Mouse (Mus musculus): ENCODE data around the gene Crtc2. TPM values are rescaled to one million over a fixed set of nuclear protein-coding genes. Genes with fewer than 3 reads are reported as not detected.
A peak's percentile ranks its signal among the peaks of the same experiment; 100 is the strongest.

Gene Crtc2
- polyA plus RNA-seq (2014; fragmentation: Nextera tagmentation; extraction: Ambion mirVana): 8.0 and 9.0 TPM in 2 replicates

DNA sequence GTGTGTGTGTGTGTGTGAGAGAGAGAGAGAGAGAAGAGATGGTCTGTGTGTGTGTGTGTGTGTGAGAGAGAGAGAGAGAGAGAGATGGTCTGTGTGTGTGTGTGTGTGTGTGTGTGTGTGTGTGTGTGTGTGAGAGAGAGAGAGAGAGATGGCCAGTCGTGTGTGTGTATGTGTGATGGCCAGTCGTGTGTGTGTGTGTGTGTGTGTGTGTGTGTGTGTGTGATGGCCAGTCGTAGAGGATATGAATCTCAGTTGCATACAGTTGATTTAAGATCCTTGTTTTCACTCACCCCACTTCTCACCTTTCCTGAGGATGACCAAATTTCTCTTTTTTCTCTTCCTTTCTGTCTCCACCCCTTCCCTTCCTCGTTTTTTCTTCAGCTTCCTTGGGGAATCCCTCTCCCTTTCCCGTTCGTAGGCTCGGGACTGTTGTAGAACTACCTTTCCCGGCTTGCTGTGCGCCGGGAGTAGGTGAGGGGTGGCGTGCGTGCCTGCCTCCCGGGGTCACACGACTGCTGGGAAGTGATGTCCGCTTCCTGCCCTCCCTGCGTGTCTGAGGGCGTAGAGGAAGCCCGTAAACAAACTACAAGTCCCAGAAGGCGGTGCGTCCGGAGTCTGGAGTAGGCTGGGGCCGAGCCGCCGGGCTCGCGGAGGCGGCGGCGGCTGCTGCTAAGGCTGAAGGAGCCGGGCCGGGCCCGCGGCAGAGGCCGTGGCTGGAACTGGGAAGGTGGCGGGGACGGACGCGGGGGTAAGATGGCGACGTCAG, at the start of gene Crtc2:
Gene Crtc2 (plus strand): TSS at position 511 of the 766 bp plus-strand sequence.
- ATAC-seq (ENCODE audit: low FRiP score) (peak; percentile 98), DNase-seq (ENCODE audit: low spot score, missing footprints) (peak; percentile 98)
- Histone ChIP-seq H3K4me3 (ENCODE audit: low read depth, low read length) (peak within 1 kb of the TSS; percentile 86), H3K9me3 (ENCODE audit: control insufficient read depth, low read length) (no peaks in the 10 kb centered on the region), H3K27ac (ENCODE audit: low read depth, low read length) (peak within 1 kb of the TSS; percentile 78), H3K36me3 (ENCODE audit: control insufficient read depth, insufficient read depth, low read length) (peaks cover 16% of the 10 kb centered on the region), H3K27me3 (ENCODE audit: control insufficient read depth, insufficient read depth, low read length) (no peaks in the 10 kb centered on the region), H3K4me1 (ENCODE audit: control insufficient read depth, insufficient read depth, low read length) (peaks cover 9% of the 10 kb centered on the region), H3K4me2 (peak within 1 kb of the TSS; percentile 90), H3K9ac (ENCODE audit: low read length) (peak within 1 kb of the TSS; percentile 88)
- 2% methylated on average over 39 of the region's 40 CpGs for WGBS

DNA sequence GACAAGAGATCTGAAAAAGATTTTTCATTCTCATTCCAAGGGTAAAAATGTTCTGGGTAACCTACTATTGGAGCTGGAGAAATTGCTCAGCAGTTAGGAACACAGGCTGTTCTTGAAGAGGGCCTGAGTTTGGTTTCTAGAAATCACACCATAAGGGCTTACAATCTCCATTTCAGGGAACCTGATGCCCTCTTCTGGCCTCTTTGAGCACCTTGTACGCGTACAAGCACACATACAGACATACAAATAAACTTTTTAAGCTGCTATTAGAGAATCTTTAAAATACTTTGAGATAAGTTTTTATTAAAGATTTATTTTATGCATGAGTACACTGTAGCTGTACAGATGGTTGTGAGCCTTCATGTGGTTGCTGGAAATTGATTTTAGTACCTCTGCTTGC, 49.4 kb upstream of the Crtc2 start:
- Histone ChIP-seq H3K36me3 (ENCODE audit: control insufficient read depth, insufficient read depth, low read length) (peaks cover 9% of the 10 kb centered on the region; the same call in 1 of the 2 replicates), H3K27me3 (ENCODE audit: control insufficient read depth, insufficient read depth, low read length) (no peaks in the 10 kb centered on the region), H3K4me1 (ENCODE audit: control insufficient read depth, insufficient read depth, low read length) (no peaks in the 10 kb centered on the region), H3K9me3 (ENCODE audit: control insufficient read depth, low read length) (no peaks in the 10 kb centered on the region), H3K4me2 (no peak overlapping the region), H3K9ac (ENCODE audit: low read length) (no peak overlapping the region), H3K4me3 (ENCODE audit: low read depth, low read length) (no peak overlapping the region), H3K27ac (ENCODE audit: low read depth, low read length) (no peak overlapping the region)
- DNase-seq (ENCODE audit: low spot score, missing footprints) (peak; percentile 23), ATAC-seq (ENCODE audit: low FRiP score) (no peak)
- 86% methylated on average over 2 of the region's 2 CpGs for WGBS

DNA sequence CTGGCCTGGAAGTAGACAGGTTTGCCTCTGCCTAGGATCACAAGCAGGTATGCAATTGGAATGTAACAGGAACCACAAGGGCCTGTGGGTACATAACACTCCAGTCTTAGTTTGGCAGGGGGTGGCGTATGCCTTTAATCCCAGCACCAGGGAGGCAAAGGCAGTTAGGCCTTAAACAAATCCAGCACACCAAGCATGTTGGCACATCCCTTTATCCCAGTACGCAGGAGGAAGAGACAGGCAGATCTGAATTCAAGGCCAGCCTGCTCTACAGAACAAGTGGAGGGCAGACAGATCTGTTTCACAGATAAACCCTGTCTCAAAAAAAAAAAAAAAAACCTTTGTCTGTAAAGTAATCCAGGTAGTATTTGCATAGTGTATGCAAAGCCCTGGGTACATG, 45.3 kb upstream of the Crtc2 start:
- Histone ChIP-seq H3K36me3 (ENCODE audit: control insufficient read depth, insufficient read depth, low read length) (peaks cover 12% of the 10 kb centered on the region), H3K9ac (ENCODE audit: low read length) (no peak overlapping the region), H3K27ac (ENCODE audit: low read depth, low read length) (no peak overlapping the region), H3K27me3 (ENCODE audit: control insufficient read depth, insufficient read depth, low read length) (no peaks in the 10 kb centered on the region), H3K4me3 (ENCODE audit: low read depth, low read length) (no peak overlapping the region), H3K4me2 (no peak overlapping the region), H3K4me1 (ENCODE audit: control insufficient read depth, insufficient read depth, low read length) (peaks cover 10% of the 10 kb centered on the region), H3K9me3 (ENCODE audit: control insufficient read depth, low read length) (no peaks in the 10 kb centered on the region)
- WGBS: 90% methylated on average over 2 of the region's 2 CpGs
- peak; percentile 60 for DNase-seq (ENCODE audit: low spot score, missing footprints)
- no peak for ATAC-seq (ENCODE audit: low FRiP score)

- H3K9ac ChIP-seq (ENCODE audit: low read length): no peak overlapping the region
- no peak overlapping the region for H3K27ac ChIP-seq (ENCODE audit: low read depth, low read length)
- no peak overlapping the region for H3K4me2 ChIP-seq
- H3K4me3 ChIP-seq (ENCODE audit: low read depth, low read length): no peak overlapping the region
- H3K36me3 ChIP-seq (ENCODE audit: control insufficient read depth, insufficient read depth, low read length): peaks cover 12% of the 10 kb centered on the region
- ATAC-seq (ENCODE audit: low FRiP score) (no peak), DNase-seq (ENCODE audit: low spot score, missing footprints) (peak; percentile 75)
- WGBS: 86% methylated on average over 5 of the region's 5 CpGs
- no peaks in the 10 kb centered on the region for H3K27me3 ChIP-seq (ENCODE audit: control insufficient read depth, insufficient read depth, low read length)
- H3K4me1 ChIP-seq (ENCODE audit: control insufficient read depth, insufficient read depth, low read length): peaks cover 14% of the 10 kb centered on the region
- no peaks in the 10 kb centered on the region for H3K9me3 ChIP-seq (ENCODE audit: control insufficient read depth, low read length)
Measured at GRCm38 (mm10) chr3:90209908-90210566, 43.9 kb upstream of the Crtc2 start.

DNA sequence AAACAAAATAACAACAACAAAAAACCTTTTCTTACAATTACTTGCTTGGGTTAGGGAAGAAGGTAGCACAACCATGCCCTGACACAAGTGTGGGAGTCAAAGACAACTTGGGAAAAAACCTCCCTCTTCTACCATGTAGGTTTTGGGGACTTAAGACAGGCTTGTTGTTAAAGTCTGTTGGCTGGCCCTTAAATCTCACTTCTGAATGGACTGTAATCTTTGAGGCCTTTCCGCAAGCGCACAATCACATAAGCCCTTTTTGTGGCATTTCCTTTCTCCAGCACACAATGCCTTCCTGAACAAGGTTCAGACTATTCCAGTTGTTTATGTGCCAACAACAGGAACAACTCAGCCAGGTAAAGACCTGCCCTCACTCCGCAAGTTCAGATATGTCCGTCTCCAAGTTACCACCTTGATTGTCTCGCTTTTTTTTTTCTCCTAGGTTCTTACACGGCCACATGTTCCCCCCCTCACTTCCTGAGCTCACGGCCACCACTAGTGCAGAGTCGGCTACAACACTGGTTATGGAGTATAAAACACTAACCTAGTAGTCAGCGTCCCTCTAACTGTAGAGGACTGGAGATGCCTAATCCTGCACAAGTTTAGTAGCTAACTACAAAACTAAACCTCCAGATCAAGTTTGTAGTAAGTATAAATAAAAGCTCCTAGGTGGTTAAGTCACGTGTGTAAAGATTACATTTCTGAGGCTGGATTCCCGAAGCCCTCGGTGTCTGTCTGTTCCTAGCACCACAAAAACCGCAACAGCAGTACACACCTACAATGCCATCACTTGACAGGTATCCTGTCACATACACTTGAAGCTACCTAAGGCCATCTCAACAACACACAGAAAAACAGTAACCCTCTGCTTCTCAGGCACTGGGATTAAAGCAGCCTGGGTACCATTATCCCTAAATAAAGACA, 42.2 kb upstream of the Crtc2 start:
- no peak overlapping the region for H3K9ac ChIP-seq (ENCODE audit: low read length)
- no peak overlapping the region for H3K27ac ChIP-seq (ENCODE audit: low read depth, low read length)
- peak; percentile 87 for DNase-seq (ENCODE audit: low spot score, missing footprints)
- peaks cover 12% of the 10 kb centered on the region for H3K36me3 ChIP-seq (ENCODE audit: control insufficient read depth, insufficient read depth, low read length)
- H3K4me1 ChIP-seq (ENCODE audit: control insufficient read depth, insufficient read depth, low read length): peaks cover 14% of the 10 kb centered on the region
- 85% methylated on average over 13 of the region's 13 CpGs for WGBS
- H3K27me3 ChIP-seq (ENCODE audit: control insufficient read depth, insufficient read depth, low read length): no peaks in the 10 kb centered on the region
- no peaks in the 10 kb centered on the region for H3K9me3 ChIP-seq (ENCODE audit: control insufficient read depth, low read length)
- H3K4me2 ChIP-seq: peak overlapping the region; percentile 88
- no peak for ATAC-seq (ENCODE audit: low FRiP score)
- H3K4me3 ChIP-seq (ENCODE audit: low read depth, low read length): peak overlapping the region; percentile 75; the same call in 1 of the 2 replicates

DNA sequence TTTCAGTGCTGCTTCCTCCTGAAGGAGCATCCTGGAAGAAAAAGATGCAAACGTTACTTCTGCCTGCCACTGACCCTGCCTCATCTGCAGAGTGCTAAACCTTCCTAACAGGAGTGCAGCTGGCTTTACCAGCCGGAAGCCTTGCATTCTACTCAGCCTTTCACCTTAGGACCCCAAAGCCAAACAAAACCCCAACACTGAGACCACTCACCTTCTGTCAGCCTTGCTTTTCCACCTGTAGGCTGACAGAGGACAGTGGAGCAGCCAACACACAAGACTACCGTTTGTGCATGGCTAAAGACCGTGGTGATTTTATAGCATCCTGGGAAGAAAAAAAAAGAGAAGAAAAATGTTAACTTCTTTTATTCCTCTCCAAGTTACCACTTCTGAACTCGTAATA, 41.2 kb upstream of the Crtc2 start:
- DNase-seq (ENCODE audit: low spot score, missing footprints) (no peak), ATAC-seq (ENCODE audit: low FRiP score) (no peak)
- Histone ChIP-seq H3K4me2 (peak overlapping the region; percentile 88), H3K9me3 (ENCODE audit: control insufficient read depth, low read length) (no peaks in the 10 kb centered on the region), H3K36me3 (ENCODE audit: control insufficient read depth, insufficient read depth, low read length) (peaks cover 12% of the 10 kb centered on the region), H3K4me3 (ENCODE audit: low read depth, low read length) (peak overlapping the region; percentile 75), H3K4me1 (ENCODE audit: control insufficient read depth, insufficient read depth, low read length) (peaks cover 14% of the 10 kb centered on the region), H3K27me3 (ENCODE audit: control insufficient read depth, insufficient read depth, low read length) (no peaks in the 10 kb centered on the region), H3K9ac (ENCODE audit: low read length) (peak overlapping the region; percentile 83), H3K27ac (ENCODE audit: low read depth, low read length) (no peak overlapping the region)
- 12% methylated on average over 5 of the region's 5 CpGs for WGBS

GRCm38 (mm10) chr3:90213377-90213866, 40.5 kb upstream of the Crtc2 start, which contains the start of the genes Rps27 and Rab13:
TSS of gene Rps27 (minus strand) at chr3:90213651.
TSS of gene Rab13 (plus strand) at chr3:90213695.
- Histone ChIP-seq H3K27me3 (ENCODE audit: control insufficient read depth, insufficient read depth, low read length) (no peaks in the 10 kb centered on the region), H3K4me3 (ENCODE audit: low read depth, low read length) (peak within 1 kb of the TSS; percentile 75), H3K9me3 (ENCODE audit: control insufficient read depth, low read length) (no peaks in the 10 kb centered on the region)

GRCm38 (mm10) chr3:90213956-90214684, 39.8 kb upstream of the Crtc2 start:
- peaks cover 14% of the 10 kb centered on the region for H3K4me1 ChIP-seq (ENCODE audit: control insufficient read depth, insufficient read depth, low read length)
- no peaks in the 10 kb centered on the region for H3K27me3 ChIP-seq (ENCODE audit: control insufficient read depth, insufficient read depth, low read length)
- no peak overlapping the region for H3K27ac ChIP-seq (ENCODE audit: low read depth, low read length)
- WGBS: 15% methylated on average over 12 of the region's 12 CpGs
- H3K9me3 ChIP-seq (ENCODE audit: control insufficient read depth, low read length): no peaks in the 10 kb centered on the region
- H3K4me3 ChIP-seq (ENCODE audit: low read depth, low read length): peak overlapping the region; percentile 75
- peak overlapping the region; percentile 83 for H3K9ac ChIP-seq (ENCODE audit: low read length)
- H3K36me3 ChIP-seq (ENCODE audit: control insufficient read depth, insufficient read depth, low read length): peaks cover 3% of the 10 kb centered on the region
- peak; percentile 81 for DNase-seq (ENCODE audit: low spot score, missing footprints)
- peak overlapping the region; percentile 88 for H3K4me2 ChIP-seq
- peak; percentile 62 for ATAC-seq (ENCODE audit: low FRiP score)

More at GRCm38 (mm10) chr3:90213377-90213866, 40.5 kb upstream of the Crtc2 start, which contains the start of the genes Rps27 and Rab13:
- H3K27ac ChIP-seq (ENCODE audit: low read depth, low read length): peak within 1 kb of the TSS; percentile 49; the same call in 1 of the 2 replicates
- ATAC-seq (ENCODE audit: low FRiP score): peak; percentile 93
- peak; percentile 99 for DNase-seq (ENCODE audit: low spot score, missing footprints)
- peaks cover 7% of the 10 kb centered on the region for H3K36me3 ChIP-seq (ENCODE audit: control insufficient read depth, insufficient read depth, low read length)
- under 1% methylated on average over 42 of the region's 42 CpGs for WGBS
- H3K9ac ChIP-seq (ENCODE audit: low read length): peak within 1 kb of the TSS; percentile 83
- H3K4me2 ChIP-seq: peak within 1 kb of the TSS; percentile 88
- peaks cover 14% of the 10 kb centered on the region for H3K4me1 ChIP-seq (ENCODE audit: control insufficient read depth, insufficient read depth, low read length)

Measured in midbrain, embryonic 11.5 days (tissue).